23 mouse cellular contexts compared by ENCODE assay signal in the genomic region with DNA sequence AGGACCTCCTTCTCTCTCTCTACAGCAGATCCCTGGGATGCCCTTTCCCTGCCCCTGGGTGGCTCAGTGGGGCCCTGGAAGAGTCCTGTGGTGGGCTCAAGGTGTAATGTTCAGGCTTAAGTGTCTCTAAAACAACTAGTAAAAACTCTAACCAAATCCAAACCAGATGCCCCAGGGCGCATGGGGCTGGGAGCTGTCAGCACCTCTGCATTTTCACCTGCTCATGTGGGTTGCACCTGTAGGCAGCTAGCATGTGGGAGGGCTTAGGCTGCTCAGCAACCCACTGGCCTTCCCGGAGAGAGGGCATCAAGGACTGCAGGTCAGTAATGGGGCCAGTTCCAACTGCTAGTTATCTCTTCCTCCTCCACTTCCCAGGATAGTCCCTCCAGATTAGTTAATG.
"Had no signal": no experiment of that assay in that cellular context is flagged by ENCODE, and none has a peak within 500 bp of the region (broad histone marks: within the 10 kb centered on the region; RNA-seq: fewer than 3 reads in every experiment).

No protein-coding gene starts in this region.

- H3K9ac ChIP-seq: heart, embryonic 13.5 days; heart, embryonic 15.5 days; hindbrain, embryonic 13.5 days; hindbrain, embryonic 15.5 days; limb, embryonic 13.5 days; limb, embryonic 15.5 days; liver, embryonic 12.5 days; liver, embryonic 14.5 days had no signal

- H3K4me1 ChIP-seq: heart, embryonic 15.5 days; hindbrain, embryonic 15.5 days; liver, embryonic 12.5 days had no signal

- H3K36me3 ChIP-seq: heart, embryonic 13.5 days; heart, embryonic 15.5 days; hindbrain, embryonic 13.5 days; hindbrain, embryonic 15.5 days; limb, embryonic 13.5 days; limb, embryonic 15.5 days; liver, embryonic 12.5 days had no signal

- DNase-seq: gastrocnemius, adult 2 months; gastrocnemius, postnatal 10 days; gastrocnemius, postnatal 25 days; heart, adult 18-20 months; heart, postnatal 14 days; heart, postnatal 36 days; kidney, adult 11 months; kidney, adult 2 months; kidney, postnatal 10 days; kidney, postnatal 4 days had no signal

- H3K9me3 ChIP-seq: heart, embryonic 15.5 days; hindbrain, embryonic 15.5 days; limb, embryonic 15.5 days; liver, embryonic 12.5 days had no signal

- H3K27ac ChIP-seq: gastrocnemius, adult 2 months; heart, embryonic 13.5 days; heart, embryonic 15.5 days; hindbrain, embryonic 13.5 days; hindbrain, embryonic 15.5 days; hindbrain, postnatal 0 days; layer of hippocampus, adult 2 months; left cerebral cortex, adult 2 months; limb, embryonic 13.5 days; limb, embryonic 15.5 days; liver, embryonic 12.5 days; liver, embryonic 14.5 days had no signal

- H3K4me2 ChIP-seq: heart, embryonic 11.5 days; heart, embryonic 13.5 days; heart, embryonic 15.5 days; hindbrain, embryonic 13.5 days; hindbrain, embryonic 15.5 days; limb, embryonic 13.5 days; limb, embryonic 15.5 days; liver, embryonic 12.5 days had no signal

- H3K4me3 ChIP-seq: gastrocnemius, adult 2 months; heart, embryonic 13.5 days; heart, embryonic 15.5 days; hindbrain, embryonic 13.5 days; hindbrain, embryonic 15.5 days; layer of hippocampus, adult 2 months; left cerebral cortex, adult 2 months; limb, embryonic 13.5 days; limb, embryonic 15.5 days; liver, embryonic 12.5 days had no signal

- H3K27me3 ChIP-seq: heart, embryonic 15.5 days; hindbrain, embryonic 15.5 days; liver, embryonic 12.5 days had no signal

- ATAC-seq: hindbrain, postnatal 0 days; intestine, embryonic 16.5 days; liver, embryonic 12.5 days had no signal
